Mouse (Mus musculus): Measurements from ENCODE around the gene Atxn1.

DNA sequence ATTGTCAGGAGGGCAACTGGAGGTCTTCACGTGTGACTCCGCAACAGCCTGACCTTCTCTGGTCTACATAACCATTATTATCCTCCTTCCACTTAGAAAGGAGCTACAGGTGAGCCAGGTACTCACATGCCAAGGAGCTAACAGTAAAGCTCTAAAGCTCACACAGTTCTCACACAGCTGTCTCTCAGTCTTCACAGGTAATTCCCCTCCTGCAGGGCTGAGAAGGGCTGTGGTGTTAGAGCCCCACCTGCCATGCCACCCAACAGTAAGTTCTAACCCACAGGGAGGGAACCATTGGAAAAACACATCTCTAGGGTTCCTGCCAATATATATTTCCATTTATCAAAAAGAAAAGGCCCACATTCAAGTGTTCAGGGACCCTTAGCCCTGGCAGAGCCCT is 73.7 kb downstream of the Atxn1 start:
- no peak for TF ChIP-seq E2F4 (IDR thresholded peaks at IDR 0.05; ENCODE audit: insufficient read depth)
- no peak for TF ChIP-seq POLR2A (IDR thresholded peaks at IDR 0.05; ENCODE audit: insufficient read length, low read depth)

All from myocyte (in vitro differentiated cells).